Mouse (Mus musculus): ENCODE results near the gene Crb2.

Gene Crb2

DNA sequence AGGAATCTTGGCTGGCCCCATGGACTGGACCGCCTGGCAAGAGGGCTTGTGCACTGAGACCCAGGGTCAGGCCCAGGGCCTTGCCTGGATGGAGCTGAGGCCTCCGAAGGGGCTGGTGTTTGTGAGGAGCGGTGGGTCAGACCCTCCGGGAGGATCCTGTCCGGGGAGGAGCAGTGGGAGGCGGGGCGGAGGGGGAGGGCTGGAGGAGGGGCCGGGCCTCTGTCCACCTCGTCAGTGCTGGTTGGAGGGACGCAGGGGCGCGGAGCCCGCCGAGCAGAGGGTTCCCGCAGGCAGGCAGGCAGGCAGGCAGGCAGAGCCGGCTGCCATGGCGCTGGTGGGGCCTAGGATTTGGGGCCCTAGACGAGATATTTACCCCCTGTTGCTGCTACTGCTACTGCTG lies at the start of gene Crb2:
Gene Crb2 (plus strand): TSS at position 234 of the 400 bp plus-strand sequence.
- 47% methylated on average over 17 of the region's 18 CpGs for WGBS

- WGBS, result 85% methylated on average over 5 of the region's 5 CpGs
These were observed 44.7 kb upstream of the Crb2 start for GRCm38 (mm10) chr2:37731241-37731801.

GRCm38 (mm10) chr2:37734979-37735806 lies 40.9 kb upstream of the Crb2 start:
- 18% methylated on average over 17 of the region's 17 CpGs for WGBS

GRCm38 (mm10) chr2:37735807-37736188 lies 40.3 kb upstream of the Crb2 start:
- WGBS, result 20% methylated on average over 1 of the region's 1 CpGs

DNA sequence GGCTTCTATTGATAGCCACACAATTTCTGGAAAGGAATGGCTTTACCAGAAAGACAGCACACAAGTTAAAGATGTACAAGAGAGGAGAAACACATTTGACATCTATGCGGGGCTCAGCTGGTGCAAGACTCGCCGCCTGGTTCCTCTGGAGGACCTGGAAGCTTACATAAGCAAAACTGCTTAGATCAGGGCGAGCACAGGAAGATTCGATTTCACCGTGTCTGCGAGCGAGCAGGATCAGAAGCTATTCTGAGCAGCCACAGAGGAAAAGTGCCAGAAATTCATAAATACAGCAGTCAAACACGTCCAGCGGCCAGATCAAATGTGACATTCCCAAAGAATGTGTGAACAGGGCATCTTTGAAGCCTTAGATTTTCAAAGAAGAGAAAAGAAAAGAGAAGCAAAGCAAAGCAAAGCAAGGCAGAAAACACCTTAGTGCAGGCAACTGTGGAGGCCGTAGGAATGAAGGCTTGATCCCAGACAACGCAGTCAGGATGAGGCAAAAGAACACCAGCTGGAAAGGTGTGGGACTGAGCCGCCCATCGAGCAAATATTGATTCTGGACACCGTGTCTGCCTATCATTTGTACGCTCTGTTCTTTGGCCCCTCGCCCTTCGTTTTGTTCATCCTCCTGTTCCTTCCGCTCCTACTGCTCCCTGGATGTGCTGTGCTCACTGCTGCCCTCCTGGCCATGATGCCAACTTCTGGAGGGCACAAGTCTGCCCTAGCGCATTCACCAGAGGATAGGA lies 34.1 kb upstream of the Crb2 start:
- 48% methylated on average over 20 of the region's 20 CpGs for WGBS

- WGBS, result 69% methylated on average over 10 of the region's 10 CpGs
These were observed 31.2 kb upstream of the Crb2 start for GRCm38 (mm10) chr2:37744773-37745395.

DNA sequence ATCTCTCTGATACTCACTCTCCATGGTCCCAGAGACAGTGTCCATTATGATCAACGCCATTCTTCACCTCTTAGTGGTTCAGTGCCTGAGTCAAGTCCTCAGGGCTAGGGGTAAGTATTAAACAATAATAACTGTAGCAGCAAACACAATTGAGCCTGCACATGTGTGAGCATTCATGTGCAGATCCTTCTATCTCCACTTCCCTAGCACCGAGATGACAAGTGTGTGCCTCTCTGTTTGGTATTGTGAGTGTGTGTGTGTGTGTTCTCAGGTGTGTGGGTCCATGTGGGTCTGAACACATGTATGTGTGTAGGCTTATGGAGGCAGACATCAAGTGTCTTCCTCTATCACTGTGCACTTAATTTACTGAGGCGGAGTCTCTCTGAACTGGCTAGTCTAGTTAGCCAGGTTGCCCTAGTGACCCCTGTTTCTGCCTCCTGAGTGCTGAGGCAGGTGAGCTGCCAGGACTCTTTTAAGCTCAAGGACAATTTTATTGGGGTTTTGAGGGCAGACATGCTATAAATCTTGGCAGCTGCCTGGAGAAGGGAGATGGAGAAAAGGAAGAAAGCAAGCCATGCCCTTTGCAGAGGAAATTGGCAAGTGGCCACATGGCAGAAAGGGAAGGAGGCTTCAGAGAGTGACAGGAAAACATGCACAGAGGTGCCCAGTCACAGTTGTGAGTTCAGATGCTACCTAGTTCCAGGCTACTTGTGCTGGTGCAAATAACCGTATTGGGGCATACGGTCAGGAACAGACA lies 29.6 kb upstream of the Crb2 start:
- WGBS, result 97% methylated on average over 5 of the region's 5 CpGs

DNA sequence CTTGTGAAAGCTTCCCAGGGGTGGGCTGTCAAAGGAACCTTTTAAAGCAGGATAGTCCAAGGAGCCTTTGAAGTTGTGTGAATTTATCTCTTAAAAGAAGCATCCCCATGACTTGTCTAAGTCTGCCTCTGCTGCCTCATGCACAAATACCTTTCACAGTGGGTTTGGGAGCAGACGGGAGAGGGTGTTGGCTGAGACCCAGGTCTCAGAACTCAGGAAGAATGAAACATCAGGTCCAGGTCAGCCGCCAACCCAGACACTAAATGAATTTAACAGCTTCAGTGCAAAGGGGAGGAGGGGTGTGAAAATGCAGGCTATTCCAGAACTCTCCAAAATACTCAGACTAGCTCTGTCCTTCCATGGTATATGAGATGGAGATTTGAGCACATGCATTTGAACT lies 28.1 kb upstream of the Crb2 start:
- WGBS, result 40% methylated on average over 2 of the region's 2 CpGs

DNA sequence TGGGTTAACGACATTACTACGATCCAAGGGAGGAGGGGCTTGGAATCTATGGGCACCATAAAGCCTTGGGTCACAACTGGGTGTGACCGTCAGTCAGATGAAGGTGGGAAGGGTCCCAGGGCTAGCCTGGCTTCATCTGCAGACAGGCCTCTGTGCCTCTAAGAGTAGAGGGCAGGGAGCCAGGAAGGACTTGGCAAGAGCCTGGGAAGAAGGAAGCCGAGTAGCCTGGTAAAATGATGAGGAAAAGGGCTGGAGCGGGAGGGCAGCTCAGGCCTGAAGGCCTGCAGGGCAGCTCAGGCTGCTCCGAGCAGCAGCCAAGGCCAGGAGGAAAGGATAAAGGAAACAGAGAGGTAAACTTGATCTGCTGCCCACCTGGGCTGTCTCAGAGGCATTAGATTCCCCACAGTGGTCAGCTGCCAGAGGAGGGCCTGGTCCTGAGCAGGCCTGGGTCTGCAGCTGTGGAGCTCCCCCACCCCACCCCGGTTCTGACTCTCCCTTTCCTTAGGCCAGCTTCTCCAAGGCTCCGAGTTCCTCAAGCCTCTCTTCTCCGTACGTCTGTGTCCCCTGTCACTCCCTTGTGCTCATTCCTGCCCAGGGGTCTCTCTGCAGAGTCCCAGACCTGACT lies 27.5 kb upstream of the Crb2 start:
- 62% methylated on average over 10 of the region's 10 CpGs for WGBS

GRCm38 (mm10) chr2:37749323-37749722 lies 26.7 kb upstream of the Crb2 start:
- 72% methylated on average over 6 of the region's 6 CpGs for WGBS

DNA sequence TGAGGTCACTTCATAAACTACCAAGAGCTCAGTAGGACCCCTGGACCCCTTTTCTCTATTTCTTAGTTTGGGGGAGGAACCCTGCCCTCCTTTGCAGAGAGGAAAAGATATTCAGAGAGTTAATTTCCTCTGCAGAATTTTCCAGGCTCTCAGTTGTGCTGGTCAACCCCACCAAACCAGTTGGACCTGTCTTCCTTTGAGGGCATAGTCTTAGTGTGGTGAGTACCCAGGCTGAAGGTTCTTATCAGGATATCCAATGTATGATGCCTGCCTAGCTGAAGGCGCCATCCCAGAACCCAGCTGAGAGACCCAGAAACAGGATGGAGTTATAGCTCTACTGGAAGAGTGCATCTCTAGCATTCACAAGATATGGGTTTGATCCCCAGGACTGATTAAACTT lies 24.9 kb upstream of the Crb2 start:
- 95% methylated on average over 1 of the region's 1 CpGs for WGBS

DNA sequence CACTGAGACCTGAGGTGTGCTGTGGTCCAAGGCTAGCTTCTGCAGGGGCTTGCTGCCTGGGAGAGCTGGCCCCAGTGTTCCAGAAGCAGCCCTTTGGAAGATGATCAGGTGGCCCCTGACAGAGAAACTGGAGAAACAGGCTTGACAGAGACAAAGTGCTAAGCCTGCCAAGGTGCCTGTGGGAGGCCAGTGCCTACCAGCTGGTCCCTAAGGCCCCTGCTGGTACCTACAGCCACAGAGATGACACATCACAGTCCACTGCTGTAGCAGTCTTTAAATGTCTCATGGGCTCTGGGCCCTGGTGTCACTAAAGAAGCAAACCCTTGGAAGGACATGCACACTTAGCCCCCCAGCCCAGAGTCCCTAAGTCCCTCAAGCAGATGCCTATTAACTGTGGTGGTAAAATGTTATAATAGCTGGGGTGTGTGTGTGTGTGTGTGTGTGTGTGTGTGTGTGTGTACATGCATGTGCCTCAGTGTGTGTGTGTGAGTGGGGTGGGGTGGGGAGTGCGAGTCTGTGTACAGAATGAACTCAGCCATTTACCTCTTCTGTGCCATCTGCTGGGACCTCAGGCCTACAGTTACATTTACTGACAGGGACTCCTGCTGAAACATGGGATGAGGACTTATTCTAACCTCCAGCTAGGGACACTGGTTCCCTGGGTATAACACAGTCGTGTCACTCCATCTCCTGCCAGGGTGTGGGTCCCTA lies 19.7 kb upstream of the Crb2 start:
- 82% methylated on average over 2 of the region's 2 CpGs for WGBS

GRCm38 (mm10) chr2:37757016-37757415 lies 19.0 kb upstream of the Crb2 start:
- 89% methylated on average over 5 of the region's 5 CpGs for WGBS

DNA sequence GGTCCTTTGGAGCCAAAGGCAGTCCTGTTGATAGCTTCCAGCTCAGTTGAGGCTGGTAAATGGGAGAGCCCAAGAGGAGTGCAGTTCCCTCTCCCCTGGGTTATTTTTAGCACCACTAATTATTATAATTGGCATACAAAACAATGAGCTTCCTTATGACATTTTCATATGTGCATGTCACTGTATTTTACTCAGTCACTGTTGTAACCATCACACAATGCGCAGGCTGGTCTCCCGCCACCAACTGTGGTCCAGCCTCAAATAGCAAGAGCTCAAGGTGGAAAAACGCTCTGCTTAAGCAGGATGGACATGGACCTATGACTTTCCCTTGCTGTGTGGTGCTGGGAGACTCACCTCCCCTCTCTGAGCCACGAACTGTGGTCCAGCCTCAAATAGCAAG lies 18.3 kb upstream of the Crb2 start:
- whole genome bisulfite sequencing, result 87% methylated on average over 4 of the region's 4 CpGs

GRCm38 (mm10) chr2:37758343-37759015 lies 17.6 kb upstream of the Crb2 start:
- 37% methylated on average over 21 of the region's 21 CpGs for whole genome bisulfite sequencing

- 74% methylated on average over 6 of the region's 6 CpGs for WGBS
These were observed 15.4 kb upstream of the Crb2 start for GRCm38 (mm10) chr2:37760633-37761032.

DNA sequence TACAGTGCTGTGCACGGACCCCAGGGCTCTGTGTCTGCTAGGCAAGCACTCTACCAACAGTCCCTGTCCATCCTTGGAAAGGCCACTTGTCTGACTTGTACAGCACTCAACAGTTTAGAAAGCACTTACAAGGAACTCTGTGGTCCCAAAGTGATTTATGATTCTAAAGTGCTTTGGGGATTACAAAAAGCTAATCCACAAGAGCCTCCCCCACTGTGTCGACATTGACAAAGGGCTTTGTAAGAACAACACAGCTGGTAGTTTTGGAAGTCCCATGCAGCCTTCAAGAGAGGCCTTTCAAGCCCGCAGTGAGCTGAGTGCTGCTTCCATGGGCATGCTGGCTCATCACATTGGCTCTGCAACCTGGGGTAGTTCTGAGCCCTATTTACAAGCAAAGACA lies 12.4 kb upstream of the Crb2 start:
- 44% methylated on average over 3 of the region's 3 CpGs for WGBS

DNA sequence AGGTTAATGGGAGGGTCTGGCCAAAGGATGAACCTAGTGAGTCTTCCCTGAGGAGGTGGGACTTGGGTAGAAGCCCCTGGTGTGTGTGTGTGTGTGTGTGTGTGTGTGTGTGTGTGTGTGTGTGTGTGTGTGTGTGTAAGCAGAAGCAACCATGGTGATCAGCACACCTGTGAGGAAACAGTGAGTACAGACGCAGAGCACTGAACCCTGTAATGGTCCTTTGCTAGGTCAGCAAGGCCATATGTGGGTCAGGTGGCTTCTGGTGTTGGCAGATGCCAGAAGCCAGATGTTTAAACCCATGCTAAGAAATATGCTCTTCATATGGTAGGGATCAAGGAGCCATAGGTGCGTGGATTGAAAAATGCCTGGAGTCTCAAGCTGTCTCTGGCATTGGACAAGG lies 11.5 kb upstream of the Crb2 start:
- WGBS, result 80% methylated on average over 2 of the region's 2 CpGs

DNA sequence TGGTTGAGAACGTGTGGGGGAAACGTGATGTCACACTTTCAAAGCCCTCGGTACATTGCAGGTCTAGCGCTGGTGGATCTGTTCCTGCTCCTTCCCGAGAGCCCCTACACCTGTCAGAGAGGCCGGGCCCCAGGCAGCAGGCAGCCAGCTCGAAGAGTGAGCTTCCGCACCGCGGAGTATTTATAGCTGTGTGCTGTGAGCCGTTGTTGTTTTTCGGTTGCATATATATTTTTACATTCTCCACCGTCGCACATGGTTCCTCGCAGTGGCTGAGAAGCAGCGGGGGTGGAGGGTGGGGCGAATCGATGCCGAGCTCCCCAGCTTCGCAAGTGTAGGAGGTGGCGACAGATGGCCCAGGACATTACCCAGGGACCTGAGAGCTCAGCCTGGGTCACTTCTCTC lies 11.0 kb upstream of the Crb2 start:
- WGBS, result 27% methylated on average over 21 of the region's 21 CpGs

Measured in cerebral cortex, adult 2 months (tissue).